Mouse (Mus musculus) lung, adult 18-20 months (tissue): ENCODE measurements around the gene Csf3.
A peak's percentile ranks its signal among the peaks of the same experiment; 100 is the strongest.

Source experiments
- DNase-seq, 2 experiments: peaks; one replicate each; pipeline ENCODE4 v3.0.0; 2022; ENCODE audit warnings: mixed read lengths in 2 of 2

Csf3 gene

DNA sequence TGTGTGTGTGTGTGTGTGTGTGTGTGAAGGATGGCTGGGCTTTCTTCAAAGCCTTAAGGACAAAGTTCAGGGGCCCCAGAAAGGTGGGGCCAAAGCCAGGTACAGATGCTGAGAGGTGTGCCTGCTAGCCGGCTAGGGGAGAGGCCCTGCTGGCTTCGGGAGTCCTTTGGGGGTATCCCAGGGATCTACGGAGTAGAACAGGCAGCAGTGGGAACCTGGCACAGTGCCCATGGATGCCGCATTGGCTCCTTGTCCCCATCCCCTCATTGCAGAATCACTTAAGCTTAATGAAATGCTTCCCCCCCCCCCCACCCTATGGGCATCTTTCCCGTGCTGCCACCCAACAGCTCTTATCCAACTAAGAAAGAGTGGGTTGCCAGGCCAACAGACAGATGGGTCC lies 48.7 kb downstream of the Csf3 start:
- no peak for DNase-seq

DNA sequence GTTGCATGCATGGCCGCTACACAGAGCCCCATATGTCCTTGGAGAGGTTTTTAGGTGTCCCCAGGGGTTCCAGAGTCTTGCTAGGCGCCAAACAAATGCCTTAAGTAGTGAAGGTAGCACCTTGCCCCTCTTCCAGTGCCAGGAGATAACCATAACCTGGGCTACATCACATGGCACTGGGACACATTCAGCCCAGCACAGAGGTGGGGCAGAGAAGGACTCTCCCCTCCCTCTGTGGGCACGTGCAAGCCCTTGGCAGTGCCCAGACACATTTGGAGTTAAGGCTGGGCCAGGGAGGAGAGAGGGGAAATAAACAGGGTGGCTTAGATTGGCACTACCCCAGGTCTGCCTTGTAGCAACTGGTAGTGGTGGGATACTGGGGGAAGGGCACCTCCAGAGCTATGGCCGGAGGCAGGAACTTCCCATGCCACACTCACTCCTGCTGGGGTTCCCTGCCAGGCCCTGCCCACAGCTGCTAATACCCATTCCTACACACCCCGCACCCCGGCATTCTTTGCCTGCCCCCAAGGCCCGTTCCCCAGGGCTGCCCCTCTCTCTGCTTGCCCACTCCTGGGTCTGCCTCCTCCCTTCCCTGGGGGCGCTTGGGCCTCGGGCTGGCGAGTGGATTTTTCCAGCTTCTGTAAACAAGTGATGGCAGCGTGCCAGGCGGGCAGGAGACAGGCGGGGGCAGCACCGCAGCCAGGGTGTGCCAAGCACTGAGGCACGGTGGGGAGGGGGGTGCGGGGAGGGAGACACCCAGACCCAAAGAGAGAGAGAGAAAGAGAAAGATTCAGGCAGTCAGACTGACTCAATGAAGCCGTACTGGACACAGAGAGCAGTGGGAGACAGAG lies 49.5 kb downstream of the Csf3 start:
- DNase-seq, result peak; percentile 85 to 90

DNA sequence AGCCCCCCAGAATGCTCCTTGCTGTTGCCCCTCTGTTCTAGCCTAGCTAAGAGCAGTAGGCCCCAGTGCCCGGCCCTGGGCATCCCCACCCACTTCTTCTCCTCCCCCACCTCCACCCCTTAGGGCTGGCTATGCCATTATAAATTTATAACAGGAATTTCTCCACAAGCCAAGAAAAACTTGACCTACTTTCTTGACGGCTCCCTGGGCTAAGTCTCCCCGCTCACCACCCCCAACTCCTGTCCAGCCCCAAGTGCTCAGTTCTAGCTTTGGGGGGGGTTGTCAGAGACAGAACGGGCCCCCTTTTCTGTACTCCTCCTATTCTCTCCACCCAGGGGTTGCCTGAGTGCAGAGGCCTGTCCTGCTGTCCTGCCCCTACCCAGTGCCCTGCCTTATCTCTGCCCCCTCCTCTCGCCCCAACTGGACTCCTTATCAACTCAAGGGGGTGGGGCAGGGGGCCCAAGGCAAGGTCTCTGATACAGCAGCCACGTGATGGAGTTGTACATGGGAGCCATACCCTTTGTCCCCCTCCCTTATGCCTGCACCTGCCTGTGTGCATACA lies 50.2 kb downstream of the Csf3 start:
- peak; percentile 50 to 61 for DNase-seq

DNA sequence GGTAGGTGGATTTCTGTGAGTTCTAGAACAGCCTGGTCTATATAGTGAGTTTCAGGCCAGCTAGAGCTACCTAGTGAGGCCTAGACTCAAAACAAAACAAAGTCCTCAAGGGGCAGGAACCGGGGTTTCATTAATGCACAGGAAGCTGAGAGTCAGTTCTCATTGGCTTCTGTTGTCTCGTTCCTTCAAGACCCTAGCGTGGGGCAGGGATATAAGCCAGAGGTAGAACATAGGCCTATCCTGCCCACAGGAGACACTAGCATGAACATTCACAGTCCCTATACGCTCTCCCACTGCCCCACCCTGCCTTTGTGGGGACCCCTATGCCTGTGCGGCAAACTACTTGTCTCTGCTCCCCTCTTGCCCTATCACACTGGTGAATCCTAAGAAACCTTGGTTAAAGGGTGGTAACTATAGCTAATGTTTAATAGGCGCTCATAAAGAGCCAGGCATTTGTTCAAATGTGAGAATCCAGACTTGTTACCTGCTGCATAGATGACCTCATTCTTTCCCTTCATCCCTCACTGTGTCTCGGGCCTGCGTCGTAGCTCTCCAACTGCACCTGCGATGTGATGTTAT lies 51.6 kb downstream of the Csf3 start:
- no peak for DNase-seq
